ENCODE assay signal across 1 mouse cellular context in the genomic region with DNA sequence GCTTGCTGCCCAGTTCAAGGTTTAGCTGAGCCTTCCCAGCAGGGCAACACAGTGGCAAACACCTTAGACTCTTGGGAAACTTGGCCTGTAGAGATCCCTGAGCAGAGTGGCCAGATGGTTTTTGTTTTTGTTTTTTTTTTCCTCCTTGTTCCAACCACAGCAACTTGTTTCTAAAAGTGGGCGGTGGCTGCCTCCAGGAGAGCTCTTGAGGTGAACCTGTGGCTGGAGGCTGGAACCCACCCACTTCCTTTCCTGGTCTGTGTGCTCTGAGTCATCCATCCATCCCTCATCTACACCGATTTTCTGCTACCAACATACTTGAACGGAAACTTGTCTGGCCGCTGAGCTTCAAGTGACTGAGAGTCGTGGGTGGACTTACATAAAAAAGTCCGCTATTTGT.
A peak's percentile ranks its signal among the peaks of the same experiment; 100 is the strongest.
TF ChIP-seq lines count a peak whose summit lies in the region.

No protein-coding gene starts in this region.

TF ChIP-seq in CH12.LX, 34 proteins besides CTCF, POLR2A, EP300 and RAD21 (continued from another document):
- no peak; the same call in 1 of the 2 replicates for TF ChIP-seq MXI1 (IDR thresholded peaks at IDR 0.05; ENCODE audit: low read depth, low read length)
- no peak for TF ChIP-seq E2F4 (IDR thresholded peaks at IDR 0.05; ENCODE audit: insufficient replicate concordance, low read depth, low read length)
- no peak for TF ChIP-seq ZC3H11A (IDR thresholded peaks at IDR 0.05; ENCODE audit: low read depth, low read length)
- no peak for TF ChIP-seq CHD2 (IDR thresholded peaks at IDR 0.05; ENCODE audit: low read length)
- peak; percentile 77 for TF ChIP-seq ZNF384 (IDR thresholded peaks at IDR 0.05; ENCODE audit: low read depth, low read length)
- TF ChIP-seq TBP (conservative IDR thresholded peaks at IDR 0.05; ENCODE audit: low read depth, low read length), result no peak
- peak; percentile 64 for TF ChIP-seq JUN (IDR thresholded peaks at IDR 0.05; ENCODE audit: insufficient read depth, low read depth, low read length)
- no peak for TF ChIP-seq ZMIZ1 (IDR thresholded peaks at IDR 0.05; ENCODE audit: low read depth, low read length)
- no peak for TF ChIP-seq KAT2A (IDR thresholded peaks at IDR 0.05; ENCODE audit: insufficient replicate concordance, low read length)
- no peak for TF ChIP-seq USF1 (IDR thresholded peaks at IDR 0.05; ENCODE audit: low read depth, low read length)
- TF ChIP-seq MAZ (IDR thresholded peaks at IDR 0.05; ENCODE audit: low read depth, low read length), result 0 out of 2 replicates have a peak, but pooled peaks have one; percentile 49
- TF ChIP-seq TCF12 (IDR thresholded peaks at IDR 0.05; ENCODE audit: low read depth, low read length), result peak; percentile 71
- peak; percentile 36; the same call in 1 of the 2 replicates for TF ChIP-seq MYC (IDR thresholded peaks at IDR 0.05; ENCODE audit: low read depth, low read length)
- TF ChIP-seq RCOR1 (conservative IDR thresholded peaks at IDR 0.05; ENCODE audit: low read depth, low read length), result peak; percentile 71; the same call in 1 of the 2 replicates
- no peak for TF ChIP-seq USF2 (conservative IDR thresholded peaks at IDR 0.05; ENCODE audit: low read depth, low read length)
- TF ChIP-seq SMC3 (IDR thresholded peaks at IDR 0.05; ENCODE audit: low read depth, low read length), result peak; percentile 28
- peak; percentile 72 for TF ChIP-seq JUND (conservative IDR thresholded peaks at IDR 0.05; ENCODE audit: low read depth, low read length)
- TF ChIP-seq NRF1 (IDR thresholded peaks at IDR 0.05; ENCODE audit: low read depth, low read length), result no peak
- TF ChIP-seq SIN3A (IDR thresholded peaks at IDR 0.05; ENCODE audit: low read length), result no peak; the same call in 1 of the 2 replicates
- TF ChIP-seq MAX (IDR thresholded peaks at IDR 0.05; ENCODE audit: low read length), result 0 out of 2 replicates have a peak, but pooled peaks have one; percentile 23
TF ChIP-seq in CH12.LX: peak in this region for 16.
